Mouse (Mus musculus): Measurements from ENCODE around the gene Krtap4-13. TPM values are rescaled to one million over a fixed set of nuclear protein-coding genes. Genes with fewer than 3 reads are reported as not detected.
"Not testable (repeated sequence)": the region's sequence is repeated elsewhere in the genome, so short reads cannot be mapped to it uniquely, and the experiment has no call there.

Gene Krtap4-13
- polyA plus RNA-seq, 1 experiment = not detected

DNA sequence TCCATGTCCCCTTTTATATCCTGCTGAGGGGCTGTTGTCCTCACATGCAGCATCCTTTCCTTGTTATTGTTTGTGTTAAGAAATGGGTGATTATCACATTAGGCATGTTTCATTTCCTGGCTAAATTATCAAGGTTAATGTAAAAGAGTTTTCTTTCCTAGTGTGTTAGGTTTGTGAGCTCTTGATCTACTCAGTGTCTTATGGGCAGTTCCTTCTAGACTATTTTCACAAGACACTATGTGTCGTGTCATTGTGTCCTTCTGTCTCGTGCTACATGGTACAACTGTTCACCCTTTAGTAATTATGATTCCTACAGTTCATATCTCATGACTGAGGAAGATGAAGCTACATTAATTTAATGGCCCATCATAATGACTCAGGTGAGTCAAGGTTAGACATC lies 16.3 kb downstream of the Krtap4-13 start, which contains the start of gene Gm11596:
TSS of gene Gm11596 (minus strand) at position 101 of the 400 bp plus-strand sequence.
- Histone ChIP-seq H3K4me1 (no peaks in the 10 kb centered on the region), H3K27me3 (replicated peaks) (no peaks in the 10 kb centered on the region), H3K36me3 (replicated peaks; ENCODE audit: low read length) (no peaks in the 10 kb centered on the region), H3K4me3 (replicated peaks) (no peak within 1 kb of the TSS), H3K9me3 (no peaks in the 10 kb centered on the region)
- TF ChIP-seq GATA1 (IDR thresholded peaks at IDR 0.05; ENCODE audit: borderline replicate concordance, low read length) = no peak
- no peak for TF ChIP-seq FLI1 (IDR thresholded peaks at IDR 0.05; ENCODE audit: low read length)

DNA sequence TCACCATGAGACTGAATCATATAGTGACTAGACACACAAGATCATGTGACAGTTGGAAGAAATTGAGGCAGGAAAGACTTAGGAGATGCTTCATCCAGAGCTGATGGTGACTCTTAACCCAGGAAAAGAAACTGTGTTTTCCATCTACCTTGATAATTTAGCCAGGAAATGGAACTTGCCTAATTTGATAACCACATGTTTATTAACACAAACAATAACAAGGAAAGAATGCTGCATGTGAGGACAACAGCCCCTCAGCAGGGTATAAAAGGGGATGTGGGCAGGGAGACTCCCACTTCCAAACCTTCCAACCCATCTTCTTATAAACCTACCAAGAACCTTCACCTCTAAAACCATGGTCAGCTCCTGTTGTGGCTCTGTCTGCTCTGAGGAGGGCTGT lies 24.8 kb downstream of the Krtap4-13 start, which contains the start of gene Krtap4-9:
TSS of gene Krtap4-9 (plus strand) at position 301 of the 400 bp plus-strand sequence.
- H3K4me1 ChIP-seq; H3K27me3 ChIP-seq (replicated peaks); H3K9me3 ChIP-seq; H3K4me3 ChIP-seq (replicated peaks); H3K36me3 ChIP-seq (replicated peaks; ENCODE audit: low read length): not testable (repeated sequence)

DNA sequence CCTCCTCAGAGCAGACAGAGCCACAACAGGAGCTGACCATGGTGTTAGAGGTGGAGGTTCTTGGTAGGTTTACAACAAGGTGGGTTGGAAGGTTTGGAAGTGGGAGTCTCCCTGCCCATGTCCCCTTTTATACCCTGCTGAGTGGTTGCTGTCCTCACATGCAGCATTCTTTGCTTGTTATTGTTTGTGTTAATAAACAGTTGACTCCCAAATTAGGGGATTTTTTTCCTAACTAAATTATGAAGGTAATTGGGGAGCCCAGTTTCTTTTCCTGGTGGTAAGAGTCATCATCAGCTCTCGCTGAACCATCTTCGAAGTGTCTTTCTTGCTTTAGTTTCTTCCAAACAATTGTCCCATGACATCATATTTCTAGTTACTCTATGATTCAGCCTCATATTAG lies 29.1 kb downstream of the Krtap4-13 start, which contains the start of gene Krtap4-8:
TSS of gene Krtap4-8 (minus strand) at position 101 of the 400 bp plus-strand sequence.
- TF ChIP-seq GATA1 (IDR thresholded peaks at IDR 0.05; ENCODE audit: borderline replicate concordance, low read length) = no peak
- no peak for TF ChIP-seq FLI1 (IDR thresholded peaks at IDR 0.05; ENCODE audit: low read length)
- Histone ChIP-seq H3K27me3 (replicated peaks) (no peaks in the 10 kb centered on the region), H3K4me1 (no peaks in the 10 kb centered on the region), H3K4me3 (replicated peaks) (no peak within 1 kb of the TSS), H3K9me3 (no peaks in the 10 kb centered on the region), H3K36me3 (replicated peaks; ENCODE audit: low read length) (no peaks in the 10 kb centered on the region)

DNA sequence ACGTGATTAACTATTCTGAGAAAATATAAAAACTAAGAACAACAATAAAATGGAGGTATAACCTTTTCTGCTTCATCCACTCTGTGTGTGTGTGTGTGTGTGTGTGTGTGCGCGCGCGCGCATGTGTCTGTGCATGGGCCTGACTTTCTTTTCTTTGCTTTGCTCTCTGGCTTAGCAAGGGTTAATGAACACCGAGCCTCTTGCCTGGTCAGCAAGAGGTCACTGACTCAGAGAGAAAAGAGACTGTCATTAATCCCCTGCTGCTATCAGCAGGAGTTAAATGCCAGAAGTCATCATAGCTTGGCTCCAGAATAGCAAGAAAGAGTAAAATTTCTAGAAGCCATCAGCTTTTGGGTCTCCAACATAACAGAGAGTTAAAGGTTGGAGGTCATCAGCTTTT lies 31.3 kb downstream of the Krtap4-13 start:
- H3K9me3 ChIP-seq = no peaks in the 10 kb centered on the region
- H3K36me3 ChIP-seq (replicated peaks; ENCODE audit: low read length) = no peaks in the 10 kb centered on the region
- H3K4me3 ChIP-seq (replicated peaks) = no peak overlapping the region
- no peaks in the 10 kb centered on the region for H3K27me3 ChIP-seq (replicated peaks)
- TF ChIP-seq FLI1 (IDR thresholded peaks at IDR 0.05; ENCODE audit: low read length) (no peak), GATA1 (IDR thresholded peaks at IDR 0.05; ENCODE audit: borderline replicate concordance, low read length) (no peak)
- H3K4me1 ChIP-seq = no peaks in the 10 kb centered on the region

DNA sequence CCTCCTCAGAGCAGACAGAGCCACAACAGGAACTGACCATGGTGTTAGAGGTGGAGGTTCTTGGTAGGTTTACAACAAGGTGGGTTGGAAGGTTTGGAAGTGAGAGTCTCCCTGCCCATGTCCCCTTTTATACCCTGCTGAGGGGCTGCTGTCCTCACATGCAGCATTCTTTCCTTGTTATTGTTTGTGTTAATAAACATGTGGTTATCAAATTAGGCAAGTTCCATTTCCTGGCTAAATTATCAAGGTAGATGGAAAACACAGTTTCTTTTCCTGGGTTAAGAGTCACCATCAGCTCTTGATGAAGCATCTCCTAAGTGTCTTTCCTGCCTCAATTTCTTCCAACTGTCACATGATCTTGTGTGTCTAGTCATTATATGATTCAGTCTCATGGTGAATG lies 36.9 kb downstream of the Krtap4-13 start, which contains the start of gene Gm11595:
TSS of gene Gm11595 (minus strand) at position 101 of the 400 bp plus-strand sequence.
- H3K27me3 ChIP-seq (replicated peaks); H3K4me3 ChIP-seq (replicated peaks); H3K4me1 ChIP-seq; H3K9me3 ChIP-seq; H3K36me3 ChIP-seq (replicated peaks; ENCODE audit: low read length): not testable (repeated sequence)

DNA sequence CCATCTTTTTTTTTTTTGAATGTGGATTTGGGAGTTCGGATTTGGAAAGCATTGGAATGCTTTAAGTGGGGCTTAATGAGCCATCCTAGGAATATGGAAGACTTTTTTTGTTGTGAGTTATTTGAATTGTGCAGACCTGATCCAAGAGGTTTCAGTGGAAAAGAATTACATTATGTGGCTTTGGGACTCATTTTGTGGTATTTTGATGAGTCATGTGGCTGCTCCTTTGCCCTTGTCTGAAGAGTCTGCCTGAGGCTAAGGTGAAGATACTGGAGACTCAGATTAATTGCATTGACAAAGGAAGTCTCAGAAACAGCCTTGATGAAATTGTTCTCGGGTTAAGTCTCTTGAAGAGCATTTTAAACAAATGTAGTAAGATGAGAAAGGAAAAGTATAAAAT lies 41.3 kb downstream of the Krtap4-13 start:
- Histone ChIP-seq H3K4me1 (no peaks in the 10 kb centered on the region), H3K9me3 (no peaks in the 10 kb centered on the region), H3K36me3 (replicated peaks; ENCODE audit: low read length) (no peaks in the 10 kb centered on the region), H3K4me3 (replicated peaks) (no peak overlapping the region), H3K27me3 (replicated peaks) (no peaks in the 10 kb centered on the region)
- TF ChIP-seq GATA1 (IDR thresholded peaks at IDR 0.05; ENCODE audit: borderline replicate concordance, low read length) = no peak
- TF ChIP-seq FLI1 (IDR thresholded peaks at IDR 0.05; ENCODE audit: low read length) = no peak

Other genes starting within 250 kb of the Krtap4-13 start
- not detected in 2 replicates for gene Krtap3-1, start 243.3 kb downstream of the Krtap4-13 start, polyA plus RNA-seq (2012; ENCODE audit: insufficient read depth, low replicate concordance)
- gene Krtap1-5, start 228.9 kb downstream of the Krtap4-13 start, polyA plus RNA-seq (2012; ENCODE audit: insufficient read depth, low replicate concordance) = not detected in 2 replicates
- not detected in 2 replicates for gene Krtap1-4, start 226.2 kb downstream of the Krtap4-13 start, polyA plus RNA-seq (2012; ENCODE audit: insufficient read depth, low replicate concordance)
- not detected in 2 replicates for gene Krtap1-3, start 218.6 kb downstream of the Krtap4-13 start, polyA plus RNA-seq (2012; ENCODE audit: insufficient read depth, low replicate concordance)
- not detected in 2 replicates for gene Krtap9-3, start 211.8 kb downstream of the Krtap4-13 start, polyA plus RNA-seq (2012; ENCODE audit: insufficient read depth, low replicate concordance)
- gene Gm11938, start 206.6 kb downstream of the Krtap4-13 start, polyA plus RNA-seq (2012; ENCODE audit: insufficient read depth, low replicate concordance) = not detected in 2 replicates
- gene Gm11937, start 199.7 kb downstream of the Krtap4-13 start, polyA plus RNA-seq (2012; ENCODE audit: insufficient read depth, low replicate concordance) = not detected in 2 replicates
- not detected in 2 replicates for gene Krtap2-4, start 195.0 kb downstream of the Krtap4-13 start, polyA plus RNA-seq (2012; ENCODE audit: insufficient read depth, low replicate concordance)
- not detected in 2 replicates for gene Gm11562, start 189.5 kb downstream of the Krtap4-13 start, polyA plus RNA-seq (2012; ENCODE audit: insufficient read depth, low replicate concordance)
- gene Krtap4-1, start 181.7 kb downstream of the Krtap4-13 start, polyA plus RNA-seq (2012; ENCODE audit: insufficient read depth, low replicate concordance) = not detected in 2 replicates
- gene Krtap4-2, start 174.8 kb downstream of the Krtap4-13 start, polyA plus RNA-seq (2012; ENCODE audit: insufficient read depth, low replicate concordance) = not detected in 2 replicates
- not detected in 2 replicates for gene Krtap4-7, start 165.8 kb downstream of the Krtap4-13 start, polyA plus RNA-seq (2012; ENCODE audit: insufficient read depth, low replicate concordance)
- gene Gm11555, start 159.7 kb downstream of the Krtap4-13 start, polyA plus RNA-seq (2012; ENCODE audit: insufficient read depth, low replicate concordance) = not detected in 2 replicates
- not detected in 2 replicates for gene Gm11563, start 150.9 kb downstream of the Krtap4-13 start, polyA plus RNA-seq (2012; ENCODE audit: insufficient read depth, low replicate concordance)
- gene Krtap4-6, start 143.9 kb downstream of the Krtap4-13 start, polyA plus RNA-seq (2012; ENCODE audit: insufficient read depth, low replicate concordance) = not detected in 2 replicates
- not detected in 2 replicates for gene Gm14190, start 119.2 kb downstream of the Krtap4-13 start, polyA plus RNA-seq (2012; ENCODE audit: insufficient read depth, low replicate concordance)
- not detected in 2 replicates for gene Gm14180, start 75.6 kb downstream of the Krtap4-13 start, polyA plus RNA-seq (2012; ENCODE audit: insufficient read depth, low replicate concordance)
- gene Gm11595, start 37.0 kb downstream of the Krtap4-13 start, polyA plus RNA-seq (2012; ENCODE audit: insufficient read depth, low replicate concordance) = not detected in 2 replicates
- not detected in 2 replicates for gene Krtap4-8, start 29.2 kb downstream of the Krtap4-13 start, polyA plus RNA-seq (2012; ENCODE audit: insufficient read depth, low replicate concordance)
- not detected in 2 replicates for gene Krtap4-9, start 24.7 kb downstream of the Krtap4-13 start, polyA plus RNA-seq (2012; ENCODE audit: insufficient read depth, low replicate concordance)
- not detected in 2 replicates for gene Gm11596, start 16.4 kb downstream of the Krtap4-13 start, polyA plus RNA-seq (2012; ENCODE audit: insufficient read depth, low replicate concordance)
- not detected in 2 replicates for gene Gm11569, start 11.0 kb downstream of the Krtap4-13 start, polyA plus RNA-seq (2012; ENCODE audit: insufficient read depth, low replicate concordance)
- gene Gm11554, start 5.4 kb downstream of the Krtap4-13 start, polyA plus RNA-seq (2012; ENCODE audit: insufficient read depth, low replicate concordance) = not detected in 2 replicates
- not detected in 2 replicates for gene Gm11564, start 5.8 kb upstream of the Krtap4-13 start, polyA plus RNA-seq (2012; ENCODE audit: insufficient read depth, low replicate concordance)
- not detected in 2 replicates for gene 2300003K06Rik, start 28.2 kb upstream of the Krtap4-13 start, polyA plus RNA-seq (2012; ENCODE audit: insufficient read depth, low replicate concordance)
- not detected in 2 replicates for gene Krtap4-16, start 41.7 kb upstream of the Krtap4-13 start, polyA plus RNA-seq (2012; ENCODE audit: insufficient read depth, low replicate concordance)
- gene Gm11568, start 48.0 kb upstream of the Krtap4-13 start, polyA plus RNA-seq (2012; ENCODE audit: insufficient read depth, low replicate concordance) = not detected in 2 replicates
- not detected in 2 replicates for gene Gm11559, start 54.6 kb upstream of the Krtap4-13 start, polyA plus RNA-seq (2012; ENCODE audit: insufficient read depth, low replicate concordance)
- gene Krtap9-1, start 63.5 kb upstream of the Krtap4-13 start, polyA plus RNA-seq (2012; ENCODE audit: insufficient read depth, low replicate concordance) = not detected in 2 replicates
- gene Gm11567, start 69.3 kb upstream of the Krtap4-13 start, polyA plus RNA-seq (2012; ENCODE audit: insufficient read depth, low replicate concordance) = not detected in 2 replicates
- gene Krtap31-1, start 98.0 kb upstream of the Krtap4-13 start, polyA plus RNA-seq (2012; ENCODE audit: insufficient read depth, low replicate concordance) = not detected in 2 replicates
- not detected in 2 replicates for gene Gm11565, start 104.9 kb upstream of the Krtap4-13 start, polyA plus RNA-seq (2012; ENCODE audit: insufficient read depth, low replicate concordance)
- not detected in 2 replicates for gene Krtap31-2, start 126.4 kb upstream of the Krtap4-13 start, polyA plus RNA-seq (2012; ENCODE audit: insufficient read depth, low replicate concordance)
- gene Krtap9-5, start 138.6 kb upstream of the Krtap4-13 start, polyA plus RNA-seq (2012; ENCODE audit: insufficient read depth, low replicate concordance) = not detected in 2 replicates
- not detected in 2 replicates for gene Krtap29-1, start 169.2 kb upstream of the Krtap4-13 start, polyA plus RNA-seq (2012; ENCODE audit: insufficient read depth, low replicate concordance)
- gene Krtap16-1, start 176.7 kb upstream of the Krtap4-13 start, polyA plus RNA-seq (2012; ENCODE audit: insufficient read depth, low replicate concordance) = not detected in 2 replicates
- not detected in 2 replicates for gene Krtap17-1, start 184.1 kb upstream of the Krtap4-13 start, polyA plus RNA-seq (2012; ENCODE audit: insufficient read depth, low replicate concordance)
- gene Krt33a, start 206.3 kb upstream of the Krtap4-13 start, polyA plus RNA-seq (2012; ENCODE audit: insufficient read depth, low replicate concordance) = not detected in 2 replicates
- gene Krt33b, start 220.0 kb upstream of the Krtap4-13 start, polyA plus RNA-seq (2012; ENCODE audit: insufficient read depth, low replicate concordance) = not detected in 2 replicates
- not detected in 2 replicates for gene Krt34, start 231.7 kb upstream of the Krtap4-13 start, polyA plus RNA-seq (2012; ENCODE audit: insufficient read depth, low replicate concordance)
- not detected in 2 replicates for gene Krt31, start 240.7 kb upstream of the Krtap4-13 start, polyA plus RNA-seq (2012; ENCODE audit: insufficient read depth, low replicate concordance)

All from megakaryocyte, embryonic 14.5 days (primary cell).